Mouse (Mus musculus) hindbrain, embryonic 11.5 days (tissue): ENCODE results near the gene Fbxl17. TPM values are rescaled to one million over a fixed set of nuclear protein-coding genes. Genes with fewer than 3 reads are reported as not detected.
A peak's percentile ranks its signal among the peaks of the same experiment; 100 is the strongest.

Source experiments
- ATAC-seq: fragments of 200-750 bp; cut with Nextera tagmentation; 2 replicates; pipeline ENCODE4 v1.8.0; 2017; ENCODE audit warnings: mild to moderate bottlenecking, moderate TSS enrichment, moderate library complexity; ENCODE audit not compliant: low FRiP score
- DNase-seq: peaks from one replicate; pipeline ENCODE4 v3.0.0-alpha.2; 2015; ENCODE audit warnings: low spot score
- H3K27ac ChIP-seq: fragments of 300-500 bp; sonication (generic); 2 replicates; pipeline ENCODE4 v1.5.1; 2014; ENCODE audit warnings: mild to moderate bottlenecking, low read depth, low read length
- H3K27me3 ChIP-seq: fragments of 300-500 bp; sonication (generic); 2 replicates; pipeline ENCODE4 v1.6.1; 2014; ENCODE audit warnings: mild to moderate bottlenecking, low read length, moderate library complexity, mixed read lengths; ENCODE audit not compliant: control insufficient read depth, insufficient read depth
- H3K36me3 ChIP-seq: fragments of 300-500 bp; sonication (generic); 2 replicates; pipeline ENCODE4 v1.6.1; 2014; ENCODE audit warnings: mild to moderate bottlenecking, low read length, moderate library complexity, mixed read lengths; ENCODE audit not compliant: control insufficient read depth, insufficient read depth
- H3K4me1 ChIP-seq: fragments of 300-500 bp; sonication (generic); replicated peaks from 2 replicates; pipeline ENCODE4 v1.6.1; 2014; ENCODE audit warnings: low read length, mixed read lengths; ENCODE audit not compliant: control insufficient read depth, insufficient read depth
- H3K4me2 ChIP-seq: fragments of 300-500 bp; sonication (generic); replicated peaks from 2 replicates; pipeline ENCODE4 v1.6.1; 2014; ENCODE audit warnings: mild to moderate bottlenecking, low read depth, low read length
- H3K4me3 ChIP-seq: fragments of 300-500 bp; sonication (generic); 2 replicates; pipeline ENCODE4 v1.5.1; 2014; ENCODE audit warnings: low read depth, low read length
- H3K9ac ChIP-seq: fragments of 300-500 bp; sonication (generic); 2 replicates; pipeline ENCODE4 v1.6.1; 2014; ENCODE audit warnings: low read depth, low read length
- H3K9me3 ChIP-seq: fragments of 300-500 bp; sonication (generic); 2 replicates; pipeline ENCODE4 v1.6.1; 2016; ENCODE audit warnings: low read length; ENCODE audit not compliant: control insufficient read depth
- WGBS: fragments of 180-500 bp; shearing (Covaris S2); extraction: QIAGEN DNeasy Blood & Tissue Kit; methylation state at CpG from one replicate; pipeline ENCODE4 v1.1.7; 2014; 5-methylcytosine and 5-hydroxymethylcytosine counted together
- polyA plus RNA-seq: library from polyadenylated mRNA; unstranded; fragments of >200 nt; fragmentation: Nextera tagmentation; extraction: Ambion mirVana; gene quantifications from 2 replicates; pipeline ENCODE4 v1.2.1, GENCODE M21; 2014

Fbxl17 gene
- polyA plus RNA-seq, 1 experiment from 2014 or later: 9.1 TPM

GRCm38 (mm10) chr17:63419503-63419902 is 80.3 kb downstream of the Fbxl17 start:
- WGBS: 93% methylated on average over 6 of the region's 6 CpGs
- no peaks in the 10 kb centered on the region for H3K36me3 ChIP-seq
- no peaks in the 10 kb centered on the region for H3K27me3 ChIP-seq
- no peaks in the 10 kb centered on the region for H3K9me3 ChIP-seq
- no peak overlapping the region for H3K4me2 ChIP-seq
- no peaks in the 10 kb centered on the region for H3K4me1 ChIP-seq
- no peak overlapping the region for H3K4me3 ChIP-seq
- no peak overlapping the region for H3K9ac ChIP-seq
- ATAC-seq (no peak), DNase-seq (no peak)
- no peak overlapping the region for H3K27ac ChIP-seq

- ATAC-seq (no peak), DNase-seq (peak; percentile 41)
- H3K9ac ChIP-seq: no peak overlapping the region
- H3K36me3 ChIP-seq: no peaks in the 10 kb centered on the region
- H3K4me2 ChIP-seq: no peak overlapping the region
- no peaks in the 10 kb centered on the region for H3K4me1 ChIP-seq
- H3K9me3 ChIP-seq: no peaks in the 10 kb centered on the region
- no peak overlapping the region for H3K4me3 ChIP-seq
- 100% methylated on average over 1 of the region's 1 CpGs for WGBS
- no peaks in the 10 kb centered on the region for H3K27me3 ChIP-seq
- H3K27ac ChIP-seq: no peak overlapping the region
Observed at GRCm38 (mm10) chr17:63413973-63414580, 85.7 kb downstream of the Fbxl17 start.

GRCm38 (mm10) chr17:63411564-63411963 is 88.3 kb downstream of the Fbxl17 start:
- 66% methylated on average over 3 of the region's 3 CpGs for WGBS
- H3K4me2 ChIP-seq: no peak overlapping the region

GRCm38 (mm10) chr17:63410101-63410500 is 89.7 kb downstream of the Fbxl17 start:
- Histone ChIP-seq H3K4me3 (no peak overlapping the region), H3K27me3 (no peaks in the 10 kb centered on the region), H3K9ac (no peak overlapping the region), H3K4me1 (no peaks in the 10 kb centered on the region), H3K9me3 (no peaks in the 10 kb centered on the region), H3K4me2 (no peak overlapping the region), H3K36me3 (no peaks in the 10 kb centered on the region), H3K27ac (no peak overlapping the region)
- ATAC-seq: no peak
- 87% methylated on average over 2 of the region's 2 CpGs for WGBS
- DNase-seq: no peak

More at GRCm38 (mm10) chr17:63411564-63411963, 88.3 kb downstream of the Fbxl17 start:
- no peaks in the 10 kb centered on the region for H3K27me3 ChIP-seq
- DNase-seq (no peak), ATAC-seq (no peak)
- no peak overlapping the region for H3K27ac ChIP-seq
- no peak overlapping the region for H3K4me3 ChIP-seq
- H3K4me1 ChIP-seq: no peaks in the 10 kb centered on the region
- no peak overlapping the region for H3K9ac ChIP-seq
- H3K36me3 ChIP-seq: no peaks in the 10 kb centered on the region
- no peaks in the 10 kb centered on the region for H3K9me3 ChIP-seq

- no peak overlapping the region for H3K4me2 ChIP-seq
- H3K4me3 ChIP-seq: no peak overlapping the region
- no peak for DNase-seq
- no peak overlapping the region for H3K27ac ChIP-seq
- H3K36me3 ChIP-seq: no peaks in the 10 kb centered on the region
- H3K27me3 ChIP-seq: no peaks in the 10 kb centered on the region
- no peaks in the 10 kb centered on the region for H3K4me1 ChIP-seq
- ATAC-seq: no peak
- no peak overlapping the region for H3K9ac ChIP-seq
- 65% methylated on average over 4 of the region's 4 CpGs for WGBS
- H3K9me3 ChIP-seq: no peaks in the 10 kb centered on the region
Observed at GRCm38 (mm10) chr17:63405955-63406354, 93.9 kb downstream of the Fbxl17 start.

- Histone ChIP-seq H3K9ac (no peak overlapping the region), H3K27ac (no peak overlapping the region), H3K4me1 (no peaks in the 10 kb centered on the region), H3K27me3 (no peaks in the 10 kb centered on the region), H3K9me3 (no peaks in the 10 kb centered on the region), H3K4me2 (no peak overlapping the region), H3K4me3 (no peak overlapping the region), H3K36me3 (no peaks in the 10 kb centered on the region)
- ATAC-seq: no peak
- WGBS: 82% methylated on average over 4 of the region's 4 CpGs
- DNase-seq: no peak
Observed at GRCm38 (mm10) chr17:63405471-63405870, 94.3 kb downstream of the Fbxl17 start.

GRCm38 (mm10) chr17:63404968-63405367 is 94.8 kb downstream of the Fbxl17 start:
- no peak for ATAC-seq
- Histone ChIP-seq H3K9ac (no peak overlapping the region), H3K4me3 (no peak overlapping the region), H3K9me3 (no peaks in the 10 kb centered on the region), H3K36me3 (no peaks in the 10 kb centered on the region), H3K4me1 (no peaks in the 10 kb centered on the region), H3K27me3 (no peaks in the 10 kb centered on the region), H3K27ac (no peak overlapping the region), H3K4me2 (no peak overlapping the region)
- WGBS: 77% methylated on average over 2 of the region's 2 CpGs
- DNase-seq: no peak

GRCm38 (mm10) chr17:63403801-63404415 is 95.9 kb downstream of the Fbxl17 start:
- H3K4me1 ChIP-seq: no peaks in the 10 kb centered on the region
- DNase-seq: no peak

More at GRCm38 (mm10) chr17:63403801-63404415, 95.9 kb downstream of the Fbxl17 start:
- no peak overlapping the region for H3K9ac ChIP-seq
- no peak for ATAC-seq
- no peaks in the 10 kb centered on the region for H3K9me3 ChIP-seq
- no peaks in the 10 kb centered on the region for H3K36me3 ChIP-seq
- no peaks in the 10 kb centered on the region for H3K27me3 ChIP-seq
- H3K4me2 ChIP-seq: no peak overlapping the region
- H3K27ac ChIP-seq: no peak overlapping the region
- H3K4me3 ChIP-seq: no peak overlapping the region
